Mouse (Mus musculus): ENCODE measurements at regions not wholly inside any gene's neighbourhood (a gene's known extent, or its start where the extent isn't known, plus 50 kb on each side); places are given as distances from the start of the nearest gene placed in this dataset.

GRCm38 (mm10) chr6:112199241-112199640, 74.3 kb upstream of the Lmcd1 start:
- H3K4me3 ChIP-seq, result no peak overlapping the region
- 89% methylated on average over 4 of the region's 4 CpGs for WGBS
- no peak for DNase-seq (ENCODE audit: extremely low spot score, low spot score)
- no peak overlapping the region for H3K27ac ChIP-seq
- H3K9me3 ChIP-seq, result no peaks in the 10 kb centered on the region
- H3K4me1 ChIP-seq, result peaks cover 11% of the 10 kb centered on the region
- no peaks in the 10 kb centered on the region for H3K36me3 ChIP-seq (replicated peaks)
- no peaks in the 10 kb centered on the region for H3K27me3 ChIP-seq (ENCODE audit: poor library complexity, severe bottlenecking)

- WGBS, result 90% methylated on average over 4 of the region's 4 CpGs
- peaks cover 11% of the 10 kb centered on the region for H3K4me1 ChIP-seq
- no peaks in the 10 kb centered on the region for H3K27me3 ChIP-seq (ENCODE audit: poor library complexity, severe bottlenecking)
- no peaks in the 10 kb centered on the region for H3K36me3 ChIP-seq (replicated peaks)
- no peaks in the 10 kb centered on the region for H3K9me3 ChIP-seq
- no peak overlapping the region for H3K27ac ChIP-seq
- no peak overlapping the region for H3K4me3 ChIP-seq
- no peak for DNase-seq (ENCODE audit: extremely low spot score, low spot score)
Observed at GRCm38 (mm10) chr6:112202120-112202519, 71.4 kb upstream of the Lmcd1 start.

GRCm38 (mm10) chr6:112203321-112203720, 70.2 kb upstream of the Lmcd1 start:
- Histone ChIP-seq H3K27me3 (ENCODE audit: poor library complexity, severe bottlenecking) (no peaks in the 10 kb centered on the region), H3K27ac (no peak overlapping the region), H3K9me3 (no peaks in the 10 kb centered on the region), H3K4me3 (no peak overlapping the region), H3K4me1 (peaks cover 7% of the 10 kb centered on the region), H3K36me3 (replicated peaks) (no peaks in the 10 kb centered on the region)
- 37% methylated on average over 2 of the region's 2 CpGs for WGBS
- no peak for DNase-seq (ENCODE audit: extremely low spot score, low spot score)

- DNase-seq (ENCODE audit: extremely low spot score, low spot score), result no peak
- Histone ChIP-seq H3K4me1 (peaks cover 8% of the 10 kb centered on the region), H3K9me3 (no peaks in the 10 kb centered on the region), H3K27ac (no peak overlapping the region), H3K27me3 (ENCODE audit: poor library complexity, severe bottlenecking) (no peaks in the 10 kb centered on the region), H3K4me3 (no peak overlapping the region), H3K36me3 (replicated peaks) (no peaks in the 10 kb centered on the region)
- WGBS, result 90% methylated on average over 2 of the region's 2 CpGs
Observed at GRCm38 (mm10) chr6:112204956-112205355, 68.6 kb upstream of the Lmcd1 start.

GRCm38 (mm10) chr6:112205420-112205995, 68.0 kb upstream of the Lmcd1 start:
- Histone ChIP-seq H3K36me3 (replicated peaks) (no peaks in the 10 kb centered on the region), H3K4me3 (no peak overlapping the region), H3K27me3 (ENCODE audit: poor library complexity, severe bottlenecking) (no peaks in the 10 kb centered on the region), H3K9me3 (no peaks in the 10 kb centered on the region), H3K4me1 (peaks cover 13% of the 10 kb centered on the region), H3K27ac (no peak overlapping the region)
- WGBS, result 92% methylated on average over 11 of the region's 11 CpGs
- no peak for DNase-seq (ENCODE audit: extremely low spot score, low spot score)

- Histone ChIP-seq H3K27me3 (ENCODE audit: poor library complexity, severe bottlenecking) (no peaks in the 10 kb centered on the region), H3K9me3 (no peaks in the 10 kb centered on the region), H3K4me1 (peaks cover 18% of the 10 kb centered on the region), H3K4me3 (no peak overlapping the region), H3K36me3 (replicated peaks) (no peaks in the 10 kb centered on the region), H3K27ac (no peak overlapping the region)
- 57% methylated on average over 5 of the region's 5 CpGs for WGBS
- DNase-seq (ENCODE audit: extremely low spot score, low spot score), result no peak
Observed at GRCm38 (mm10) chr6:112207229-112207628, 66.3 kb upstream of the Lmcd1 start.

GRCm38 (mm10) chr6:112210238-112210950, 63.2 kb upstream of the Lmcd1 start:
- Histone ChIP-seq H3K27ac (peak overlapping the region; percentile 77), H3K4me3 (no peak overlapping the region), H3K27me3 (ENCODE audit: poor library complexity, severe bottlenecking) (no peaks in the 10 kb centered on the region), H3K36me3 (replicated peaks) (no peaks in the 10 kb centered on the region), H3K9me3 (no peaks in the 10 kb centered on the region), H3K4me1 (peaks cover 11% of the 10 kb centered on the region)
- WGBS, result 56% methylated on average over 8 of the region's 8 CpGs
- peak; percentile 32 for DNase-seq (ENCODE audit: extremely low spot score, low spot score)

- WGBS, result 86% methylated on average over 3 of the region's 3 CpGs
Observed at GRCm38 (mm10) chr6:112216868-112217267, 56.7 kb upstream of the Lmcd1 start.

GRCm38 (mm10) chr6:112218248-112218647, 55.3 kb upstream of the Lmcd1 start:
- H3K4me1 ChIP-seq, result 0 out of 2 replicates have a peak, but pooled peaks cover 3% of the 10 kb centered on the region
- H3K27me3 ChIP-seq (ENCODE audit: poor library complexity, severe bottlenecking), result no peaks in the 10 kb centered on the region
- no peaks in the 10 kb centered on the region for H3K36me3 ChIP-seq (replicated peaks)
- no peak overlapping the region for H3K27ac ChIP-seq
- H3K9me3 ChIP-seq, result no peaks in the 10 kb centered on the region
- DNase-seq (ENCODE audit: extremely low spot score, low spot score), result no peak
- WGBS, result 77% methylated on average over 1 of the region's 1 CpGs
- H3K4me3 ChIP-seq, result no peak overlapping the region

More at GRCm38 (mm10) chr6:112216868-112217267, 56.7 kb upstream of the Lmcd1 start:
- H3K27ac ChIP-seq, result no peak overlapping the region
- 0 out of 2 replicates have a peak, but pooled peaks cover 3% of the 10 kb centered on the region for H3K4me1 ChIP-seq
- no peaks in the 10 kb centered on the region for H3K27me3 ChIP-seq (ENCODE audit: poor library complexity, severe bottlenecking)
- H3K4me3 ChIP-seq, result no peak overlapping the region
- H3K36me3 ChIP-seq (replicated peaks), result no peaks in the 10 kb centered on the region
- no peak for DNase-seq (ENCODE audit: extremely low spot score, low spot score)
- H3K9me3 ChIP-seq, result no peaks in the 10 kb centered on the region

GRCm38 (mm10) chr6:112219641-112220040, 53.9 kb upstream of the Lmcd1 start:
- Histone ChIP-seq H3K36me3 (replicated peaks) (no peaks in the 10 kb centered on the region), H3K27ac (no peak overlapping the region), H3K27me3 (ENCODE audit: poor library complexity, severe bottlenecking) (no peaks in the 10 kb centered on the region), H3K4me3 (no peak overlapping the region), H3K4me1 (0 out of 2 replicates have a peak, but pooled peaks cover 3% of the 10 kb centered on the region), H3K9me3 (no peaks in the 10 kb centered on the region)
- DNase-seq (ENCODE audit: extremely low spot score, low spot score), result no peak
- 90% methylated on average over 7 of the region's 7 CpGs for WGBS

- no peak for DNase-seq (ENCODE audit: extremely low spot score, low spot score)
- Histone ChIP-seq H3K27ac (no peak overlapping the region), H3K27me3 (ENCODE audit: poor library complexity, severe bottlenecking) (no peaks in the 10 kb centered on the region), H3K9me3 (no peaks in the 10 kb centered on the region), H3K36me3 (replicated peaks) (no peaks in the 10 kb centered on the region), H3K4me1 (0 out of 2 replicates have a peak, but pooled peaks cover 3% of the 10 kb centered on the region), H3K4me3 (no peak overlapping the region)
- 83% methylated on average over 3 of the region's 3 CpGs for WGBS
Observed at GRCm38 (mm10) chr6:112220149-112220548, 53.4 kb upstream of the Lmcd1 start.

GRCm38 (mm10) chr6:112221373-112221772, 52.2 kb upstream of the Lmcd1 start:
- 85% methylated on average over 2 of the region's 2 CpGs for WGBS
- no peak overlapping the region for H3K4me3 ChIP-seq
- H3K9me3 ChIP-seq, result no peaks in the 10 kb centered on the region
- no peaks in the 10 kb centered on the region for H3K27me3 ChIP-seq (ENCODE audit: poor library complexity, severe bottlenecking)
- no peak for DNase-seq (ENCODE audit: extremely low spot score, low spot score)
- H3K4me1 ChIP-seq, result 0 out of 2 replicates have a peak, but pooled peaks cover 3% of the 10 kb centered on the region
- no peaks in the 10 kb centered on the region for H3K36me3 ChIP-seq (replicated peaks)
- no peak overlapping the region for H3K27ac ChIP-seq

GRCm38 (mm10) chr6:112223325-112223724, 50.2 kb upstream of the Lmcd1 start:
- 86% methylated on average over 7 of the region's 7 CpGs for WGBS
- H3K4me3 ChIP-seq, result no peak overlapping the region
- 0 out of 2 replicates have a peak, but pooled peaks cover 2% of the 10 kb centered on the region for H3K4me1 ChIP-seq
- no peaks in the 10 kb centered on the region for H3K9me3 ChIP-seq
- DNase-seq (ENCODE audit: extremely low spot score, low spot score), result no peak
- no peaks in the 10 kb centered on the region for H3K27me3 ChIP-seq (ENCODE audit: poor library complexity, severe bottlenecking)
- H3K27ac ChIP-seq, result no peak overlapping the region
- no peaks in the 10 kb centered on the region for H3K36me3 ChIP-seq (replicated peaks)
